Mouse (Mus musculus): ENCODE data around the gene Napb. TPM values are rescaled to one million over a fixed set of nuclear protein-coding genes. Genes with fewer than 3 reads are reported as not detected.

Napb gene
- polyA plus RNA-seq, 1 experiment from 2014 or later: 3.4 TPM

Other genes with a start within 250 kb of the Napb start
- 73.1 and 73.7 TPM in 2 replicates for gene Nxt1, start 59.9 kb downstream of the Napb start, polyA plus RNA-seq (2015; fragmentation: Nextera tagmentation; extraction: Ambion mirVana)
- gene Gzf1, start 51.4 kb downstream of the Napb start, polyA plus RNA-seq (2015; fragmentation: Nextera tagmentation; extraction: Ambion mirVana): 15.1 and 16.1 TPM in 2 replicates
- not detected in 2 replicates for gene Cstl1, start 17.9 kb upstream of the Napb start, polyA plus RNA-seq (2015; fragmentation: Nextera tagmentation; extraction: Ambion mirVana)
- gene Cst11, start 39.0 kb upstream of the Napb start, polyA plus RNA-seq (2015; fragmentation: Nextera tagmentation; extraction: Ambion mirVana): not detected in 2 replicates
- not detected in 2 replicates for gene 8030411F24Rik, start 49.5 kb upstream of the Napb start, polyA plus RNA-seq (2015; fragmentation: Nextera tagmentation; extraction: Ambion mirVana)
- gene Cst12, start 56.9 kb upstream of the Napb start, polyA plus RNA-seq (2015; fragmentation: Nextera tagmentation; extraction: Ambion mirVana): 0.67 TPM in 1 of 2 replicates, not detected in the other
- gene Cst8, start 66.3 kb upstream of the Napb start, polyA plus RNA-seq (2015; fragmentation: Nextera tagmentation; extraction: Ambion mirVana): 0.45 TPM in 1 of 2 replicates, not detected in the other
- not detected in 2 replicates for gene Cst13, start 87.6 kb upstream of the Napb start, polyA plus RNA-seq (2015; fragmentation: Nextera tagmentation; extraction: Ambion mirVana)
- gene Cst9, start 102.7 kb upstream of the Napb start, polyA plus RNA-seq (2015; fragmentation: Nextera tagmentation; extraction: Ambion mirVana): not detected in 2 replicates
- gene 9230104L09Rik, start 132.6 kb upstream of the Napb start, polyA plus RNA-seq (2015; fragmentation: Nextera tagmentation; extraction: Ambion mirVana): not detected in 2 replicates
- 349 and 390 TPM in 2 replicates for gene Cst3, start 143.2 kb upstream of the Napb start, polyA plus RNA-seq (2015; fragmentation: Nextera tagmentation; extraction: Ambion mirVana)

All from intestine, embryonic 15.5 days (tissue).